Mouse (Mus musculus) spleen, adult 12 weeks (tissue): ENCODE results near the gene Btbd35f12.
"Not testable (repeated sequence)": the region's sequence is repeated elsewhere in the genome, so short reads cannot be mapped to it uniquely, and the experiment has no call there.

Source experiments
- DNase-seq: peaks from one replicate; pipeline ENCODE4 v3.0.0; 2022; ENCODE audit warnings: low spot score

Gene Btbd35f12

DNA sequence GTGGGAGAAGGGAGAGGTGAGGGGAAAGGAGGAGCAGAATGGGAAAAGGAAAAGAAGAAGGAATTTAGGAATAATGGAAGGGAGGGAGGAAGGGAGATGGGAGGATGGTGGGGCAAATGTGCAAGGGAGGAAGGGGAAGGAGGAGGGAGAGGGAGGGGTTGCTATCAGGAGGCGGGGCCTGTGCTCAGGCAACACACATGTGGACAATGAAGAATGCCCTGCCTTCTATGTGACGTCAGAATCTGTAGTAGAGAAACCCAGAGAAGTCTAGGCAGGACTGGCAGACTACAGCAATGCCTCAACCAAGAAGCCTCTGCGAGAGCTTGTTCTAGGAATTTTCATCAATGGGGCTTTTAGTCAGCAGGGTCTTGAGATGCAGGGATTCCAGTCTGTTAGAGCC lies at the start of gene Btbd35f12:
Btbd35f12 (plus strand) TSS at position 301 of the 400 bp plus-strand sequence.
- not testable (repeated sequence) for DNase-seq

DNA sequence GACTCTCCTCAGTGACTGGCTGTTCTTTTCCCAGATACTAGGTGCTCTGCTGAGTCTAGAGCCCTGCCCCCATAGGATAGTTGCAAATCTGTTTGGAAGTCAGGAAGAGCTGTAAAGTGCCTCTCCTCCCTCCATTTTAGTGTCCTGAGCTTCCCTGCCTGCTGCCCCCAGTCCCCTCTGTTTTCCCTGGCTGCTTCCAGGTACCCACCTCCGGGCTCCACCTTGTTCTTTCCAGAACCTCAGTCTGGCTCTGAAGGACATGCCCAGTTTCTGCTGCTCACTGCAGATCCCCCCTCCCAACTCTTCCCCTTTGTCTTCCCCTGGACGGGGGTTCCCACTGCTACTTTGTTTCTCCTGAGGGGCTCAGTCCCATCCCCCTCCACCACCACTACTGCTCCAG lies 40.1 kb downstream of the Btbd35f12 start:
- not testable (repeated sequence) for DNase-seq
